21 mouse cellular contexts compared by ENCODE assay signal in genomic region chr2:167377697-167378096, GRCm38 (mm10). TPM values are rescaled to one million over a fixed set of nuclear protein-coding genes. Genes with fewer than 3 reads are reported as not detected.
DNase-seq lines count a peak whose midpoint lies in the region; ATAC-seq and TF ChIP-seq lines count a peak whose summit lies in the region.
"Had no signal": no experiment of that assay in that cellular context is flagged by ENCODE, and none has a peak within 500 bp of the region (broad histone marks: within the 10 kb centered on the region; RNA-seq: fewer than 3 reads in every experiment).

No protein-coding gene starts in this region.

- H3K36me3 ChIP-seq in heart, embryonic 10.5 days = no peaks in the 10 kb centered on the region
- H3K36me3 ChIP-seq in heart, embryonic 12.5 days = no peaks in the 10 kb centered on the region
- no peaks in the 10 kb centered on the region for H3K36me3 ChIP-seq in thymus, adult 2 months (ENCODE audit: control insufficient read depth, insufficient read depth, low read length)
- H3K36me3 ChIP-seq: embryonic facial prominence, embryonic 12.5 days; forebrain, embryonic 15.5 days; heart, embryonic 15.5 days; hindbrain, embryonic 13.5 days; intestine, embryonic 15.5 days had no signal

- no peak overlapping the region for H3K4me3 ChIP-seq in heart, embryonic 10.5 days
- no peak overlapping the region for H3K4me3 ChIP-seq in heart, embryonic 12.5 days
- no peak overlapping the region for H3K4me3 ChIP-seq in brown adipose tissue, adult 24 weeks (ENCODE audit: insufficient read depth, low read depth, low read length)
- H3K4me3 ChIP-seq in thymus, adult 2 months (ENCODE audit: control insufficient read depth, insufficient read depth, low read length) = no peak overlapping the region
- H3K4me3 ChIP-seq: embryonic facial prominence, embryonic 12.5 days; forebrain, embryonic 15.5 days; heart, embryonic 15.5 days; hindbrain, embryonic 13.5 days; intestine, embryonic 15.5 days had no signal

- TF ChIP-seq CTCF in thymus, adult 2 months (IDR thresholded peaks at IDR 0.05; ENCODE audit: borderline replicate concordance, control insufficient read depth, extremely low read depth, insufficient read depth, low read length, poor library complexity) = no peak

- WGBS in heart, embryonic 10.5 days = 54% methylated on average over 3 of the region's 3 CpGs
- WGBS in heart, embryonic 12.5 days = 46% methylated on average over 3 of the region's 3 CpGs
- WGBS in thymus, adult 2 months = 40% methylated on average over 3 of the region's 3 CpGs

- no peak for ATAC-seq in heart, embryonic 12.5 days (ENCODE audit: insufficient number of reproducible peaks, low FRiP score)
- ATAC-seq in megakaryocyte, adult 5-6 weeks (ENCODE audit: poor library complexity, severe bottlenecking) = peak; percentile 39
- ATAC-seq: forebrain, embryonic 15.5 days; intestine, embryonic 15.5 days had no signal

- TF ChIP-seq POLR2A in thymus, adult 2 months (IDR thresholded peaks at IDR 0.05; ENCODE audit: control insufficient read depth, extremely low read depth, insufficient read depth, low read length, poor library complexity) = no peak

- H3K27me3 ChIP-seq in heart, embryonic 10.5 days (ENCODE audit: insufficient read depth, poor library complexity, severe bottlenecking) = no peaks in the 10 kb centered on the region
- H3K27me3 ChIP-seq in heart, embryonic 12.5 days (replicated peaks) = no peaks in the 10 kb centered on the region
- H3K27me3 ChIP-seq in thymus, adult 2 months (ENCODE audit: control insufficient read depth, insufficient read depth, low read length) = no peaks in the 10 kb centered on the region
- H3K27me3 ChIP-seq: CH12.LX; embryonic facial prominence, embryonic 12.5 days; forebrain, embryonic 15.5 days; heart, embryonic 15.5 days; hindbrain, embryonic 13.5 days; intestine, embryonic 15.5 days had no signal

- no peak for DNase-seq in heart, embryonic 10.5 days (ENCODE audit: low spot score)
- peak; percentile 41 for DNase-seq in B cell, adult 2 months
- no peak for DNase-seq in thymus, adult 2 months
- no peak for DNase-seq in ovary, postnatal 36 days (ENCODE audit: low spot score)
- no peak for DNase-seq in frontal cortex, postnatal 36 days (ENCODE audit: low spot score in 2 of 2)
- DNase-seq: adrenal gland, adult 2 months; adrenal gland, postnatal 36 days; cerebellum, adult 2 months; cerebellum, postnatal 10 days; gastrocnemius, postnatal 25 days; heart, adult 11 months; heart, postnatal 14 days had no signal

- no peak overlapping the region for H3K4me2 ChIP-seq in heart, embryonic 12.5 days
- H3K4me2 ChIP-seq: embryonic facial prominence, embryonic 12.5 days; forebrain, embryonic 15.5 days; heart, embryonic 15.5 days; hindbrain, embryonic 13.5 days; intestine, embryonic 15.5 days had no signal

- no peaks in the 10 kb centered on the region for H3K9me3 ChIP-seq in heart, embryonic 10.5 days
- H3K9me3 ChIP-seq in heart, embryonic 12.5 days (replicated peaks) = no peaks in the 10 kb centered on the region
- H3K9me3 ChIP-seq: embryonic facial prominence, embryonic 12.5 days; forebrain, embryonic 15.5 days; heart, embryonic 15.5 days; hindbrain, embryonic 13.5 days; intestine, embryonic 15.5 days had no signal

- H3K9ac ChIP-seq in heart, embryonic 12.5 days = no peak overlapping the region
- H3K9ac ChIP-seq: embryonic facial prominence, embryonic 12.5 days; forebrain, embryonic 15.5 days; heart, embryonic 15.5 days; hindbrain, embryonic 13.5 days; intestine, embryonic 15.5 days had no signal

- peaks cover 29% of the 10 kb centered on the region for H3K4me1 ChIP-seq in heart, embryonic 10.5 days
- peaks cover 23% of the 10 kb centered on the region for H3K4me1 ChIP-seq in heart, embryonic 12.5 days (replicated peaks)
- peaks cover 5% of the 10 kb centered on the region; the same call in 1 of the 2 replicates for H3K4me1 ChIP-seq in brown adipose tissue, adult 24 weeks (ENCODE audit: control insufficient read depth, insufficient read depth, insufficient read length, low read length)
- peaks cover 8% of the 10 kb centered on the region; the same call in 1 of the 2 replicates for H3K4me1 ChIP-seq in thymus, adult 2 months (replicated peaks; ENCODE audit: control insufficient read depth, insufficient read depth, low read length)
- H3K4me1 ChIP-seq: embryonic facial prominence, embryonic 12.5 days had no signal

- peak overlapping the region; percentile 2; the same call in 1 of the 2 replicates for H3K27ac ChIP-seq in heart, embryonic 10.5 days
- H3K27ac ChIP-seq in heart, embryonic 12.5 days (ENCODE audit: poor library complexity, severe bottlenecking) = no peak overlapping the region
- peak overlapping the region; percentile 70 for H3K27ac ChIP-seq in brown adipose tissue, adult 24 weeks (replicated peaks; ENCODE audit: low read depth, low read length)
- H3K27ac ChIP-seq in thymus, adult 2 months (ENCODE audit: control insufficient read depth, insufficient read depth, low read length) = no peak overlapping the region
- H3K27ac ChIP-seq: embryonic facial prominence, embryonic 12.5 days; forebrain, embryonic 15.5 days; heart, embryonic 15.5 days; hindbrain, embryonic 13.5 days; intestine, embryonic 15.5 days had no signal

RNA-seq across cellular contexts. Expression of gene B4galt5, which starts 28.7 kb away (rescaled TPM):
- polyA plus RNA-seq in heart, embryonic 10.5 days (2016; fragmentation: Nextera tagmentation; extraction: Ambion mirVana) = 11.4 and 13.6 TPM in 2 replicates
- polyA plus RNA-seq in heart, embryonic 12.5 days (2016; fragmentation: Nextera tagmentation; extraction: Ambion mirVana) = 14.9 and 21.1 TPM in 2 replicates
- polyA plus RNA-seq in brown adipose tissue, adult 24 weeks (2012; ENCODE audit: insufficient read depth, insufficient read length, missing spikeins) = 3.8 and 6.7 TPM in 2 replicates
- total RNA-seq in megakaryocyte, adult 5-6 weeks (2015) = 62.5 and 80.6 TPM in 2 replicates
- 52.4 and 67.3 TPM in 2 replicates for total RNA-seq in megakaryocyte, adult 5-6 weeks (2017)
- polyA plus RNA-seq in thymus, adult 2 months (2012; rRNA removed) = 10.9 and 14.2 TPM in 2 replicates

RNA-seq across cellular contexts. Expression of gene Slc9a8, which starts 43.8 kb away (rescaled TPM):
- polyA plus RNA-seq in heart, embryonic 10.5 days (2016; fragmentation: Nextera tagmentation; extraction: Ambion mirVana) = 23.0 and 26.0 TPM in 2 replicates
- 22.6 and 25.6 TPM in 2 replicates for polyA plus RNA-seq in heart, embryonic 12.5 days (2016; fragmentation: Nextera tagmentation; extraction: Ambion mirVana)
- polyA plus RNA-seq in brown adipose tissue, adult 24 weeks (2012; ENCODE audit: insufficient read depth, insufficient read length, missing spikeins) = 9.0 and 13.5 TPM in 2 replicates
- total RNA-seq in megakaryocyte, adult 5-6 weeks (2015) = 19.1 and 27.9 TPM in 2 replicates
- 17.2 and 24.7 TPM in 2 replicates for total RNA-seq in megakaryocyte, adult 5-6 weeks (2017)
- polyA plus RNA-seq in thymus, adult 2 months (2012; rRNA removed) = 75.4 and 90.9 TPM in 2 replicates

Comparison
In these comparisons a context has a peak if more than half of its experiments do, and no peak if none do; other contexts are left out.
1. H3K27ac ChIP-seq: peak in heart, embryonic 10.5 days (single experiment) and brown adipose tissue, adult 24 weeks (single experiment); none in heart, embryonic 12.5 days (single experiment) and thymus, adult 2 months (single experiment).
2. DNase-seq: peak in B cell, adult 2 months (2 of 2); none in heart, embryonic 10.5 days (single experiment), thymus, adult 2 months (single experiment), ovary, postnatal 36 days (single experiment) and frontal cortex, postnatal 36 days (0 of 2).